Mouse (Mus musculus) embryo, embryonic 10.5 days (tissue): Measurements from ENCODE around the gene Sugp1.
"Not testable (repeated sequence)": the region's sequence is repeated elsewhere in the genome, so short reads cannot be mapped to it uniquely, and the experiment has no call there.

Source experiments
- DNase-seq: peaks from one replicate; pipeline ENCODE4 v3.0.0-alpha.2; 2015; ENCODE audit warnings: low spot score

Gene Sugp1

GRCm38 (mm10) chr8:70043996-70044395 lies 1.4 kb downstream of the Sugp1 start:
- DNase-seq: no peak

DNA sequence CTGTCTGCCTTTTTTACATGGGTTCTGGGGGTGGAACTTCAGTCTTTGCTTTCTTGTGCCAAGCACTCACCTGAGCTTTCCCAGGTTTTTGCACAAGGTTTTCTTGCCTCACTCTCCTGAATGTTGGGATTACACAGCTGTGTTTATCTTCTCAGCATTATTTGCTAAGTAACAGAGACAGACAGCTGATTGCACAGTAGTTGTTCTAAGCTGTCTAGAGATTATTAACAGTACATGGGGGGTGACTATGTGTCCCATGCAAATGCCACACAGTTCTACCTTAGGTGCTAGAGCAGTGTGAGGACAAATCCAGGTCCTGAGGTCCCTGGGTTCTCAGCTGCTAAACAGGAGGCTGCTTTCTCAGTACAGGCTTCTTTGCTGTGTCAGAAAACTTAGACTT lies 7.0 kb downstream of the Sugp1 start:
- no peak for DNase-seq

DNA sequence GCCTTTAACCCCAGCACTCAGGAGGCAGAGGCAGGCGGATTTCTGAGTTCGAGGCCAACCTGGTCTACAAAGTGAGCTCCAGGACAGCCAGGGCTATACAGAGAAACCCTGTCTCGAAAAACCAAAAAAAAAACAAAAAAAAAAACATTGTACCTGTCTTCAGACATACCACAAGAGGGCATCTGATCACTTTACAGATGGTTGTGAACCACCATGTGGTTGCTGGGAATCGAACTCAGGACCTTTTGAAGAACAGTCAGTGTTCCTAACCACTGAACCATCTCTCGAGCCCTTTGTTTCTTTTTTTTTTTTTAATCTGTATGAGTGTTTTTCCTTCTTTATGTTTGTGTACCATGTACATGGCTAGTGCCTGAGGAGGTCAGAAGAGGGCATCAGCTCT lies 7.8 kb downstream of the Sugp1 start:
- not testable (repeated sequence) for DNase-seq

DNA sequence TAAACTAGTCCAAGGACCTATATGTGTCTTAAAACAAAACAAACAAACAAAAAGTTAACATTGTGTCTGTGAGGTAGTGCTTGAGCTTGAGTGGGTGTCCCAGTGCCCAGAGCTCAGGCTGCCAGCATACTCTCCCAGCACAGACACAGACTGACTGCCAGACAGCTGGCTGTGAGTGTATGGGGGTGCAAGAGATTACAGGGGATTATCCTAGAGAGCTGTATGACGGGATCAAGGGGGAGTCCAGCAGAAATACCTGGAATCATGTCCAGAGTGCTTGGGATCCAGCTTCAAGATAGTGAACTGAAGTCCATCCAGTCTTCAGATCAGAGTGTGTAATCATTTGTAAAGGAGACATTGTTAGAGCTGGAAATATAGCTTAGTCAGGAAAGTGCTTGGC lies 15.1 kb downstream of the Sugp1 start:
- no peak for DNase-seq

GRCm38 (mm10) chr8:70071836-70072440 lies 29.3 kb downstream of the Sugp1 start:
- no peak for DNase-seq

DNA sequence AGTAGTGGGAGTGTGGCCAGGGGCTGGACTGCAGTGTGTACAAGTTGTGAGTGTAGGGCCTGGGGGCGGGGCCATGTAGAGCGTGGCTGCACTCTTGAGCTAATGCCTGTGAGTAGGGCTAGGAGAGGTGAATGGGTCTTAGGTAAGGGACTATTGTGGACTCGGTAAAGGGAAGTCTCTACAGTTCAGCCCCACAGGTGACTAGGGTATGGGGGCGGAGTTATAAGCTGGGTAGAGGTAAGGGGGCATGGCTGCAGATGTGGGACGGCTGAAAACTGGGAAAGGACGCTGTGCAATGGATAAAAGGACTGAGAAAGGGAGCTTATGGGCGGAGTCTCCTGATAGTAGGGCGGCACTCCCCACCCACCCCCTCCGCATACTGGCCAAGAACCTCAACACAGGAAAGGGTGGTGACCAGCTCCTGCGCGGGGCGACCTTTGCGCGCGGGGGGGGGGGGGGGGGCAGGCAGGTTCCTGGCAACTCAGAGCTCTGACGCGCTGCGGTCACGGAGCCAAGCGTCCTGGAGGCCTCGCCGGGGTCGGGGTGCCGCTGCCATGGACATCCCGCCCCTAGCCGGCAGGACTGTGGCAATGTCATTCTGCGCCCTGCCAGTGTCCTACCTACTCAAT lies 29.9 kb downstream of the Sugp1 start, which contains the start of gene Tm6sf2:
Tm6sf2 (plus strand) TSS at position 484 of the 629 bp plus-strand sequence.
- DNase-seq: peak; percentile 11

- no peak for DNase-seq
Measured at GRCm38 (mm10) chr8:70073120-70073519, 30.5 kb downstream of the Sugp1 start.

- DNase-seq: no peak
Measured at GRCm38 (mm10) chr8:70073682-70074081, 31.1 kb downstream of the Sugp1 start.

- no peak for DNase-seq
Measured at GRCm38 (mm10) chr8:70081976-70082375, 39.4 kb downstream of the Sugp1 start.

DNA sequence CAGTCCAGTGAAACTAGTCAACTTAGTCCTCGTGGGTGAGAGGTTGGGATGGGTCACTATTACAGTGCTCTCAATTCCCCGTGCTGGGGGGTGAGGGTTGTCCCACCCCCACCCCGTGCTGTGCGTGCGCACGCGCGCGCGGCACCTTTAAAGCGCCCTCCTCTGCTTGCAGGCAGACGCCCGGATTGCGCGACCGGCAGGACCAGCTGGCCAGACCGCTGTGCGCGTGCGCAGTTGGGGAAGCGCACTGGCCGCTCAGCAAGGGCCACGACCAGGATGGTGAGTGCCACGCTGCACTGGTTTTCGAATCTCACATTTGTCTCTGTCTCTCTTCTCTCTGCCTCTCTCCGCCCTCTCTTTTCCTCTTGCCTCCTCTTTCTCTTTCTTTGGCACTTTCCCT lies 40.7 kb downstream of the Sugp1 start, which contains the start of gene Hapln4:
Hapln4 (plus strand) TSS at position 173 of the 400 bp plus-strand sequence.
- peak; percentile 80 for DNase-seq

GRCm38 (mm10) chr8:70084191-70085065 lies 41.8 kb downstream of the Sugp1 start:
- DNase-seq: peak; percentile 48

DNA sequence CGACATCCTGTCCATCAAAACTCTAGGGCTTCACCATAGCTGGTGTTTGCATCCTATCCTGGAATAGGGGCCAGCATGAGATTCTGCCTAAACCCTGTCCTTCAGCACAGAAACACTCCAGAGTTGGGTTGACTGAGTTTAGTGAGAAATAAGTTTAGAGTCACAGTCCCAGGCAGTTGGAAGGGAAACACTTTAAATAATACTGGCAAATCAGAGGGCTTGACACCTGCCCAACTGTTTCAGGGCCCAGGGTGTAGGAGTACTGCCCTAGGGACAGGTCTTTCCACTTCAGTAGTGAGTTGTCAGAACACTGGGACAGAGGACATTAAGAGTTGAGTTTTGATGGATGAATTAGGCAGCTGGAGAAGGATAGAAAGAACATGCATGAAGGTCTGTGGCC lies 43.5 kb downstream of the Sugp1 start:
- DNase-seq: no peak

GRCm38 (mm10) chr8:70087237-70087636 lies 44.6 kb downstream of the Sugp1 start:
- DNase-seq: no peak

GRCm38 (mm10) chr8:70087836-70088650 lies 45.4 kb downstream of the Sugp1 start:
- peak; percentile 78 for DNase-seq

DNA sequence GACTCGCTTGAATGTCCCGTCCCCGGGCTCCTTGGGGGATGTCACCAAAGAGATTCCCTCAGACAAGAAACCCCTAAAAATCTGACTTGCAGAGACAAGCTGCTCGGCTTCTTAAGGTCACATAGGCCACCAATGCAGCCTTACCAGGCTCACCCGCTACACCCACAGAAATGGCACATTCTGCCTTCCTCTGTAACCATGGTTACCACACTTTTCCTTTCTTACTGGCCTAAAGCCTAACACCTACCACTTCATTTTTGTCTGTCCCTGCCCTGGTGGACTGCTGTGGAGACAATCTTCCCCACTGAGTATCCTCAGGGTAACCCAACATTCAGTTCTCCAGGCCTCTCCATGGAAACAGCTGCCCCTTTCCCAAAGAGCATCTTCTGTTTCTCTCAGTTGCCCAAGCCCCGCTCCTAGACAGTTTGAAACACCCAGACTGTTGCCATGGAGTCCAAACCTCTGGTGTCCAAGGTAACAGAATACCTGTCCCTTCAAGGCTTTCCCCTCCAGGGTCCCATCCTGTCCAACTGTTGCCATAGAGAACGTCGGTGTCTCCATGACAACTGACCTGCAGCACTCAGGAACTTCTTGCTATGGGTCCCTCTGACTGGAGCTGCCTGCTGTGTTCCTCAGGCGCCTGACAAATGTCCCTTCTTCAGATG lies 46.8 kb downstream of the Sugp1 start:
- no peak for DNase-seq

- no peak for DNase-seq
Measured at GRCm38 (mm10) chr8:70092786-70093185, 50.2 kb downstream of the Sugp1 start.

DNA sequence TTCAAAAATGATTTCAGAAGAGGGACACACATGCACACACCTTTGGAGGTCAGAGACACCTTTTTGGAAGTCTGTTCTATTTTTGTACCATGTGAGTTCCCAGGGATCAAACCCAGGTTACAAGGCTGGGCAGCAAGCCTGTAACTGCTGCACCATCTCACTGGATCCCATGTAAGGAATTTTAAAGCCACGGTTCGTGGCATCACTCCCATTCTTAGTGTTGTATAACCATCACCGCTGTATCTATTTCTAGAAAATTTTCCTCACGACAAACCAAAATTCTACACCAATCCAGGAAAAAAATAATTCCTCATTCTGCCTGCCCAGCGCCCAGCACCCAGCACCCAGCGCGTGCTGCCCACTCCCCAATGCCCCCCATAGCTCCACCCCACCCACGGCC lies 56.7 kb downstream of the Sugp1 start:
- no peak for DNase-seq

DNA sequence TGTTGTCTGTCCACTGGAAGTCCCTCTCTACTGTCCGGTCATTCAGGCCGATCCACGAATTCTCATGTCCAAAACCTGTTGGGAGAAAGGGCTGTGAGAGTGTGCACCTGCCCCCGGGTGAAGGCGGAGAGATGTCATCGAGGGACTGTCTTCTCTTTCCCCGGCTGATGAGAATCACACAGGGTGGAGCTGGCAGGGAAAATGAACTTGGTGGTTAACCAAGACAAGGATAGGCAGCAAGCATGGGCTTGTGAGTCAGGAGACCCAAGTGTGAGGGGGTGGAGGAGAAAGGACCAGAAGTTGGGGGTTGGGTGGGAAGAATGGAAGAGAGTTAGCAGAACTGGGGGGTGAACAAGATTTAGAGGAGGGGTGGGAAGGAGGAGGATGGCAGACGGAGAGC lies 57.6 kb downstream of the Sugp1 start:
- no peak for DNase-seq

- peak; percentile 45 for DNase-seq
Measured at GRCm38 (mm10) chr8:70104506-70104905, 61.9 kb downstream of the Sugp1 start.

- no peak for DNase-seq
Measured at GRCm38 (mm10) chr8:70104922-70105321, 62.3 kb downstream of the Sugp1 start.

GRCm38 (mm10) chr8:70110451-70110850 lies 67.8 kb downstream of the Sugp1 start:
- DNase-seq: no peak
